Mouse (Mus musculus): ENCODE data around the gene Spink8. TPM values are rescaled to one million over a fixed set of nuclear protein-coding genes. Genes with fewer than 3 reads are reported as not detected.

Spink8 gene
- total and polyA plus RNA-seq, 3 experiments = not detected

DNA sequence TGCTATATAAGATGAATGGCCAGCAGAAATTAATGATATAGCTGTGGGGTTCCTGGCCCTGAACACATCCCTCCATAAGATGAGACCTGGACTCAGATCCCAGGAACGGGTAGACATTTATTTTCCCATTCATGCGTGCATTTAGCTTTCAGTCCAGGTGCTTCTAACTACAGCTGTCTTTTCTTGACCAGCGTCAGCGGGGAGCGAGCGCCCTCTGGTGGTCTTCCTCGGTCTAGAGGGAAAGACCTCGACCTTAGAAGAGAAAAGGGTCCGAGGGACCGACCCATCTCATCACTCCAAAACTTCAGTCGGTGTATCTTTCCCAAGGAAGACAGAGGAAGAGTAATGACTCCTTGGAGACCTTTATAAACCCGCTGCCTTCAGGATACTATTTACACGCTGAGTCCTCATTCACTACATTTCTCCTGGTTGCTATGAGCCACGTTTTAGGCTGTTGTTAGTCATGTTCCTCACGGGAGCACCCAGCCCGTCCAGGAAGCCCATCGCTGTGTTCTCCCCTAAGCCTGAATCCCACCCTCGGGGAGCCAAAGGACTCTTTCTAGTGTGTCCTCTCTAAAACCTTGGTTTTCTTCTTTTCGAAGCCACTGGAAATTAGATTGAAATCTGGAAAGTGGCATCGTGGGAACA is 50.4 kb downstream of the Spink8 start:
- Histone ChIP-seq H3K27ac (ENCODE audit: control insufficient read depth, low read depth, low read length) (peak overlapping the region; percentile 97), H3K9ac (ENCODE audit: control insufficient read depth, low read depth, low read length, poor library complexity, severe bottlenecking) (peak overlapping the region; percentile 69), H3K4me1 (ENCODE audit: control insufficient read depth in 1 of 2, insufficient read depth in 2 of 2, low read length in 2 of 2) (peaks cover 13 to 30% of the 10 kb centered on the region in 2 experiments), H3K79me2 (ENCODE audit: control insufficient read depth, insufficient read depth, low read length, poor library complexity) (no peaks in the 10 kb centered on the region), H3K4me3 (ENCODE audit: control insufficient read depth in 1 of 2, insufficient read depth in 1 of 2, low read depth in 2 of 2, low read length in 2 of 2) (peak overlapping the region; percentile 32 to 40), H3K36me3 (ENCODE audit: control insufficient read depth in 1 of 2, insufficient read depth in 2 of 2, low read length in 2 of 2) (peaks cover 0 to 20% of the 10 kb centered on the region in 2 experiments; a peak in 2 of 4 replicates), H3K27me3 (ENCODE audit: control insufficient read depth in 1 of 2, insufficient read depth in 2 of 2, low read length in 2 of 2) (no peaks in the 10 kb centered on the region), H3K9me3 (replicated peaks; ENCODE audit: insufficient read depth, low read length) (no peaks in the 10 kb centered on the region)
- peak; percentile 87 for DNase-seq (ENCODE audit: low read depth, low spot score)
- 0 out of 4 replicates have a peak, but pooled peaks of 1 of the 2 experiments have one; percentile 17 for TF ChIP-seq EP300 (IDR thresholded peaks at IDR 0.05; ENCODE audit: low read depth in 1 of 2, low read length in 2 of 2)
- TF ChIP-seq CTCF (IDR thresholded peaks at IDR 0.05 in 2 of 3, conservative IDR thresholded peaks at IDR 0.05 in 1 of 3; ENCODE audit: control insufficient read depth in 1 of 3, insufficient read depth in 1 of 3, low read depth in 2 of 3, low read length in 3 of 3, poor library complexity in 1 of 3, severe bottlenecking in 1 of 3) = peak; percentile 91 to 97 (median 97)
- no peak for TF ChIP-seq USF2 (IDR thresholded peaks at IDR 0.05; ENCODE audit: borderline replicate concordance in 1 of 2, insufficient read depth in 1 of 2, low read depth in 1 of 2, low read length in 2 of 2)
- TF ChIP-seq TBP (IDR thresholded peaks at IDR 0.05; ENCODE audit: low read depth, low read length) = no peak
- TF ChIP-seq RCOR1 (IDR thresholded peaks at IDR 0.05; ENCODE audit: low read depth, low read length) = 0 out of 2 replicates have a peak, but pooled peaks have one; percentile 34
- peak; percentile 52 for TF ChIP-seq MAX (IDR thresholded peaks at IDR 0.05; ENCODE audit: low read length)
- TF ChIP-seq POLR2AphosphoS5 (IDR thresholded peaks at IDR 0.05; ENCODE audit: borderline replicate concordance, low read depth, low read length) = no peak
- TF ChIP-seq TCF12 (IDR thresholded peaks at IDR 0.05; ENCODE audit: low read depth, low read length) = 0 out of 2 replicates have a peak, but pooled peaks have one; percentile 30
- peak; percentile 81 for TF ChIP-seq SMC3 (IDR thresholded peaks at IDR 0.05; ENCODE audit: low read depth, low read length)
- peak; percentile 61 for TF ChIP-seq ETS1 (IDR thresholded peaks at IDR 0.05; ENCODE audit: low read depth, low read length)
- no peak; the same call in 1 of the 2 replicates for TF ChIP-seq NELFE (IDR thresholded peaks at IDR 0.05; ENCODE audit: low read depth, low read length)
- no peak for TF ChIP-seq MAFK (IDR thresholded peaks at IDR 0.05; ENCODE audit: borderline replicate concordance, low read depth, low read length)
- TF ChIP-seq MAZ (IDR thresholded peaks at IDR 0.05; ENCODE audit: low read depth, low read length) = no peak
- TF ChIP-seq ZNF384 (IDR thresholded peaks at IDR 0.05; ENCODE audit: low read depth, low read length) = no peak
- TF ChIP-seq GATA1 (IDR thresholded peaks at IDR 0.05; ENCODE audit: low read depth, low read length) = no peak
- TF ChIP-seq UBTF (IDR thresholded peaks at IDR 0.05; ENCODE audit: borderline replicate concordance, insufficient read depth, low read depth, low read length) = no peak
- peak; percentile 97 for TF ChIP-seq RAD21 (IDR thresholded peaks at IDR 0.05; ENCODE audit: low read depth, low read length)
- no peak for TF ChIP-seq JUND (IDR thresholded peaks at IDR 0.05; ENCODE audit: low read depth, low read length)
- no peak for TF ChIP-seq USF1 (IDR thresholded peaks at IDR 0.05; ENCODE audit: low read depth, low read length)
- no peak for TF ChIP-seq BHLHE40 (IDR thresholded peaks at IDR 0.05; ENCODE audit: borderline replicate concordance, low read depth, low read length)
- TF ChIP-seq MXI1 (IDR thresholded peaks at IDR 0.05; ENCODE audit: low read depth, low read length) = peak; percentile 34; the same call in 1 of the 2 replicates
- no peak for TF ChIP-seq MEF2A (IDR thresholded peaks at IDR 0.05; ENCODE audit: extremely low read depth, insufficient replicate concordance, low read depth, low read length, poor library complexity, severe bottlenecking)
- no peak for TF ChIP-seq MYB (IDR thresholded peaks at IDR 0.05; ENCODE audit: low read depth, low read length)
- peak; percentile 53; the same call in 1 of the 2 replicates for TF ChIP-seq MYC (IDR thresholded peaks at IDR 0.05; ENCODE audit: low read depth, low read length)
- TF ChIP-seq GABPA (IDR thresholded peaks at IDR 0.05; ENCODE audit: low read depth, low read length) = no peak
- peak; percentile 32; the same call in 1 of the 2 replicates for TF ChIP-seq ELF1 (IDR thresholded peaks at IDR 0.05; ENCODE audit: low read depth, low read length)
- peak; percentile 84 for TF ChIP-seq ZC3H11A (IDR thresholded peaks at IDR 0.05; ENCODE audit: low read depth, low read length)

Data from MEL (cell line).